Mouse (Mus musculus) CH12.LX (cell line): ENCODE data around the gene Plxnb2. TPM values are rescaled to one million over a fixed set of nuclear protein-coding genes. Genes with fewer than 3 reads are reported as not detected.

ENCODE experiments used
- DNase-seq: peaks from one replicate; pipeline ENCODE4 v3.0.0-alpha.2; 2013; ENCODE audit errors: extremely low read depth
- H3K27ac ChIP-seq: 2 replicates; pipeline ENCODE4 v1.5.1; 2012; ENCODE audit warnings: low read depth, mild to moderate bottlenecking, control low read depth, moderate library complexity; ENCODE audit not compliant: insufficient read depth
- H3K27me3 ChIP-seq: replicated peaks from 2 replicates; pipeline ENCODE3; 2012; ENCODE audit warnings: inconsistent platforms
- H3K36me3 ChIP-seq, 2 experiments: replicated peaks in 1 of 2; 2 replicates each; pipeline versions ENCODE3 to v1.6.1; 2012; ENCODE audit warnings: inconsistent platforms in 1 of 2, low read length in 1 of 2, mild to moderate bottlenecking in 1 of 2, mixed read lengths in 1 of 2, moderate library complexity in 1 of 2; ENCODE audit not compliant: control insufficient read depth in 1 of 2, insufficient read depth in 1 of 2
- H3K4me1 ChIP-seq, 2 experiments: 2 replicates each; pipeline ENCODE4 v1.6.1; 2012; ENCODE audit warnings: inconsistent platforms in 1 of 2, moderate library complexity in 1 of 2; ENCODE audit not compliant: insufficient read depth in 2 of 2, control insufficient read depth in 1 of 2
- H3K4me2 ChIP-seq: 2 replicates; pipeline ENCODE4 v1.6.1; 2012; ENCODE audit warnings: low read depth, mild to moderate bottlenecking, control low read depth; ENCODE audit not compliant: poor library complexity, insufficient read depth, severe bottlenecking
- H3K4me3 ChIP-seq, 3 experiments: fragments of 150-350 bp in 1 of 3; sonication (generic) in 1 of 3; replicated peaks in 1 of 3; 2 replicates each; pipeline versions ENCODE3 to v1.5.1; 2011 to 2012; ENCODE audit warnings: low read depth in 2 of 3, low read length in 2 of 3, mild to moderate bottlenecking in 2 of 3, moderate library complexity in 2 of 3, control low read depth in 1 of 3, improper control_type of control experiment in 1 of 3, inconsistent platforms in 1 of 3, mixed read lengths in 1 of 3; ENCODE audit not compliant: poor library complexity in 1 of 3
- H3K79me2 ChIP-seq: replicated peaks from 2 replicates; pipeline ENCODE4 v1.6.1; 2012; ENCODE audit warnings: mild to moderate bottlenecking, moderate library complexity; ENCODE audit not compliant: control insufficient read depth, poor library complexity, insufficient read depth, severe bottlenecking; ENCODE audit errors: extremely low read depth
- H3K9ac ChIP-seq: 2 replicates; pipeline ENCODE4 v1.6.1; 2012; ENCODE audit warnings: low read depth, mild to moderate bottlenecking, control low read depth, moderate library complexity; ENCODE audit not compliant: insufficient read depth
- H3K9me3 ChIP-seq: replicated peaks from 2 replicates; pipeline ENCODE3; 2012; ENCODE audit warnings: low read length, inconsistent platforms, mixed read lengths
- BHLHE40 ChIP-seq: IDR thresholded peaks from 2 replicates; pipeline ENCODE4 v1.6.1; 2011; ENCODE audit warnings: mild to moderate bottlenecking, low read depth, low read length, improper control_type of control experiment
- CTCF ChIP-seq, 2 experiments: IDR thresholded peaks in 1 of 2; conservative IDR thresholded peaks in 1 of 2; 2 replicates each; pipeline ENCODE4 v1.5.1; 2011 to 2012; ENCODE audit warnings: low read depth in 2 of 2, low read length in 2 of 2, improper control_type of control experiment in 1 of 2, inconsistent platforms in 1 of 2, mild to moderate bottlenecking in 1 of 2, moderate library complexity in 1 of 2
- ELF1 ChIP-seq: IDR thresholded peaks from 2 replicates; pipeline ENCODE4 v1.6.1; 2014; ENCODE audit warnings: low read depth, mild to moderate bottlenecking, inconsistent platforms, low read length, improper control_type of control experiment
- EP300 ChIP-seq: IDR thresholded peaks from 2 replicates; pipeline ENCODE4 v1.6.1; 2011; ENCODE audit warnings: low read length, improper control_type of control experiment
- ETS1 ChIP-seq: conservative IDR thresholded peaks from 2 replicates; pipeline ENCODE4 v1.6.1; 2012; ENCODE audit warnings: low read depth, mild to moderate bottlenecking, inconsistent platforms, low read length, improper control_type of control experiment, moderate library complexity
- GABPA ChIP-seq: IDR thresholded peaks from 2 replicates; pipeline ENCODE4 v1.6.1; 2012; ENCODE audit warnings: low read depth, low read length, improper control_type of control experiment, inconsistent platforms; ENCODE audit not compliant: insufficient replicate concordance
- HCFC1 ChIP-seq: IDR thresholded peaks from 2 replicates; pipeline ENCODE4 v1.6.1; 2012; ENCODE audit warnings: low read depth, mild to moderate bottlenecking, inconsistent platforms, low read length, improper control_type of control experiment
- IRF4 ChIP-seq: IDR thresholded peaks from 2 replicates; pipeline ENCODE4 v1.6.1; 2014; ENCODE audit warnings: low read depth, mild to moderate bottlenecking, inconsistent platforms, low read length, improper control_type of control experiment
- MEF2A ChIP-seq: IDR thresholded peaks from 2 replicates; pipeline ENCODE4 v1.6.1; 2014; ENCODE audit warnings: low read depth, mild to moderate bottlenecking, inconsistent platforms, low read length, improper control_type of control experiment, borderline replicate concordance
- MXI1 ChIP-seq: IDR thresholded peaks from 2 replicates; pipeline ENCODE4 v1.6.1; 2011; ENCODE audit warnings: mild to moderate bottlenecking, low read depth, low read length, improper control_type of control experiment
- PAX5 ChIP-seq: IDR thresholded peaks from 2 replicates; pipeline ENCODE4 v1.6.1; 2012; ENCODE audit warnings: low read length, inconsistent platforms, mixed read lengths
- POLR2AphosphoS2 ChIP-seq: IDR thresholded peaks from 2 replicates; pipeline ENCODE4 v1.6.1; 2011; ENCODE audit warnings: low read depth, low read length, improper control_type of control experiment
- RAD21 ChIP-seq: IDR thresholded peaks from 2 replicates; pipeline ENCODE4 v1.6.1; 2011; ENCODE audit warnings: low read depth, mild to moderate bottlenecking, low read length, improper control_type of control experiment, moderate library complexity
- RCOR1 ChIP-seq: conservative IDR thresholded peaks from 2 replicates; pipeline ENCODE4 v1.6.1; 2012; ENCODE audit warnings: low read depth, mild to moderate bottlenecking, inconsistent platforms, low read length, improper control_type of control experiment
- TBP ChIP-seq: conservative IDR thresholded peaks from 2 replicates; pipeline ENCODE4 v1.6.1; 2011; ENCODE audit warnings: low read depth, low read length, improper control_type of control experiment
- UBTF ChIP-seq: IDR thresholded peaks from 2 replicates; pipeline ENCODE4 v1.6.1; 2012; ENCODE audit warnings: low read depth, mild to moderate bottlenecking, inconsistent platforms, low read length, improper control_type of control experiment, moderate library complexity
- USF2 ChIP-seq: conservative IDR thresholded peaks from 2 replicates; pipeline ENCODE4 v1.6.1; 2011; ENCODE audit warnings: low read depth, low read length, improper control_type of control experiment
- ZKSCAN1 ChIP-seq: IDR thresholded peaks from 2 replicates; pipeline ENCODE4 v1.6.1; 2012; ENCODE audit warnings: low read depth, inconsistent platforms, low read length, improper control_type of control experiment, borderline replicate concordance
- dilution Hi-C: fragments of 300-500 bp; cut with MboI; formaldehyde crosslinking; loops from 2 replicates; pipeline ENCODE4 v1.14.3; 2020; ENCODE audit warnings: low sequenced_read_pairs; ENCODE audit not compliant: extremely low pct_unique_long_range_greater_than_20kb, extremely low pct_ligation_motif_present
- in situ Hi-C: fragments of 300-500 bp; cut with MboI; formaldehyde crosslinking; loops from 3 replicates; pipeline ENCODE4 v1.14.3; 2019; ENCODE audit warnings: low sequenced_read_pairs, low pct_ligation_motif_present, low pct_unique_long_range_greater_than_20kb, mixed read lengths
- polyA plus RNA-seq: library from polyadenylated mRNA; unstranded; fragments of >175 nt; gene quantifications from 2 replicates; pipeline ENCODE4 v1.2.1, GENCODE M21; 2012; ENCODE audit warnings: low read depth; ENCODE audit not compliant: insufficient read length
- total RNA-seq, 2 experiments: library from RNA; depleted of rRNA; stranded (reverse); fragments of 300-350 nt in 1 of 2; fragments of >200 nt in 1 of 2; gene quantifications; 2 replicates each; pipeline ENCODE4 v1.2.3; 2012 to 2014

The Plxnb2 gene
- total and polyA plus RNA-seq, 3 experiments, result 2.9 to 51.5 (median 4.5) TPM

DNA sequence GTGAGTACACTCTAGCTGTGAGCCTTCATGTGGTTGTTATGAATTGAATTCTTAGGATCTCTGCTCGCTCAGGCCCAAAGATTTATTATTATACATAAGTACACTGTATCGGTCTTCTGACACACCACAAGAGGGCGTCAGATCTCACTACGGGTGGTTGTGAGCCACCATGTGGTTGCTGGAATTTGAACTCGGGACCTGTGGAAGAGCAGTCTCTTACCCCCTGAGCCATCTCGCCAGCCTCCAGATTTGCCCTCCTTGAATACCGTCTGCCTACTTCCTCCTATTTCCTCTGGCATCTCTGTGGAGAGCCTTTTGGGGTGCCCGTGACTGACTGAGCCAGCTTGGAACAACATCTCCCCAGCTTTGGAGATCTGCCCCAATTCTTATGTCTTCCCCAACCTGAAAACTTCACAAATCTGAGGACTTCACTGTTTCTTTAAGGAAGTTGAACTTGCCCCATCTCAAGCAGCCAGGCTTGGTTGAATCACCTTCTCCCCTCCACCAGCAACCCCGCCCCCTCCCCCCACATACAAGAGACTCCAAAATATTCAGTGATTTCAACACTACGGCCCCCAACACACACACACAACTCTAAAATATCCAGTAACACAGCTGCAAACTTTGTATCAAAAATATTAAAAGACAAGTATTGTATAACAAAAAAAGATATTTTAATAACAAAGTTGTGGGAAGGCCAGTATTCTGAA is 1.1 kb upstream of the Plxnb2 start:
- H3K9me3 ChIP-seq, result peaks cover 8% of the 10 kb centered on the region
- no peak overlapping the region for H3K9ac ChIP-seq
- peak in 1 of 2 experiments; percentile 11; a peak in 1 of 4 replicates for TF ChIP-seq CTCF (conservative IDR thresholded peaks at IDR 0.05 in 1 of 2, IDR thresholded peaks at IDR 0.05 in 1 of 2; ENCODE audit: low read depth in 2 of 2, low read length in 2 of 2)
- no peak for TF ChIP-seq ETS1
- no peak overlapping the region for H3K27ac ChIP-seq
- in situ Hi-C loops (no loop called here), dilution Hi-C loops (no loop called here)
- no peak overlapping the region for H3K4me2 ChIP-seq
- no peak for DNase-seq
- H3K27me3 ChIP-seq, result no peaks in the 10 kb centered on the region
- peaks cover 22 to 40% of the 10 kb centered on the region in 2 experiments for H3K4me1 ChIP-seq
- 0 out of 2 replicates have a peak, but pooled peaks cover 3% of the 10 kb centered on the region for H3K79me2 ChIP-seq
- peaks cover 12 to 52% of the 10 kb centered on the region in 2 experiments for H3K36me3 ChIP-seq
- no peak overlapping the region for H3K4me3 ChIP-seq

DNA sequence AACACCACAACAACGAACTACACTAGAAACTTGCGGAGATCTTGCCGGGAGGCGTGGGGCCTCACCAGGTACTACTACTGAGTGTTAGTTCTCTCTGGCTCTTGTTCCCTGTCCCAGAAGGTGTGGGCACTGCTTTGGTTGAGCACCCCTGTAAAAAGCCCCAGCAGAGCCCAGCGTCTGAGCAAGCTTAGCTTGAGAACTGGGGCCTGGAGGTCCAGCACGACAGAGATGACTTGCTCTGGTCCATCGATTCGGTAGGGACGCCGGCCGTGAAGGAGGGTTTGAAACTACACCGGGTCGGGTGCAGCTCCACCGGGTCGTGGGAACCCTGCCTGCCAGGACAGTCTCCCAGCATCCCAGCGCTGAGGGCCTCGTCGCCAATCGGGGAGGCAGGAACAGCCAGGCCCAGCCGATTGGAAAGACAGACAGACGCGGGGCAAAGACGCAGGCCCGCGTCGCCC is 477 bp downstream of the Plxnb2 start:
- in situ Hi-C loops (no loop called here), dilution Hi-C loops (no loop called here)
- H3K27me3 ChIP-seq, result no peaks in the 10 kb centered on the region
- H3K4me3 ChIP-seq, result peak overlapping the region; percentile 15 to 77 (median 45)
- peaks cover 6 to 35% of the 10 kb centered on the region in 2 experiments for H3K36me3 ChIP-seq
- H3K9ac ChIP-seq, result peak overlapping the region; percentile 35
- H3K27ac ChIP-seq, result no peak overlapping the region
- H3K4me2 ChIP-seq, result peak overlapping the region; percentile 92
- DNase-seq, result no peak
- H3K79me2 ChIP-seq, result 0 out of 2 replicates have a peak, but pooled peaks cover 3% of the 10 kb centered on the region
- no peak for TF ChIP-seq BHLHE40
- no peak for TF ChIP-seq MEF2A
- no peak for TF ChIP-seq HCFC1
- no peak for TF ChIP-seq RAD21
- TF ChIP-seq EP300, result no peak
- TF ChIP-seq POLR2AphosphoS2, result no peak
- no peak for TF ChIP-seq MXI1
- TF ChIP-seq UBTF, result no peak
- no peak for TF ChIP-seq TBP
- no peak for TF ChIP-seq USF2
- peaks cover 22 to 49% of the 10 kb centered on the region in 2 experiments for H3K4me1 ChIP-seq
- peaks cover 8% of the 10 kb centered on the region for H3K9me3 ChIP-seq

DNA sequence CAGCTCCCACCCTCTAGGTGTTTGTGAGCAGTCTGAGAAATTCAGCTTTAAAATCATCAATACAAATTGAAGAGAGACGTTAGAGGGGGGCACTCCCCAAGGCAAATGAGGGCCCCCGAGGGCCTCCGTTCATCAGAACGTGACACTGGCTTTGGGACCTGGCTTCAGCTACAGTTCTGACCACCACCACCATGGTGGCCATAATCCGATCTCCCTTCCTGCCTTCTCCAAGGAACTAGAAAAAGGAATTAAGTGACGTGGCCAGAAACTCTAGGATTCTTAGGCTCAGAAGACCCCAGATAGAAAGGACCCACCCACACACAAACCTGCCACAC is 991 bp downstream of the Plxnb2 start:
- H3K79me2 ChIP-seq, result 0 out of 2 replicates have a peak, but pooled peaks cover 3% of the 10 kb centered on the region
- in situ Hi-C loops, result no loop called here
- TF ChIP-seq IRF4, result no peak
- TF ChIP-seq BHLHE40, result peak; percentile 60
- no peak for TF ChIP-seq RCOR1
- no peak for TF ChIP-seq ELF1
- no peak for TF ChIP-seq TBP
- TF ChIP-seq PAX5, result no peak
- TF ChIP-seq USF2, result no peak
- TF ChIP-seq ZKSCAN1, result no peak
- no peak for TF ChIP-seq GABPA
- peaks cover 22 to 49% of the 10 kb centered on the region in 2 experiments for H3K4me1 ChIP-seq
- H3K36me3 ChIP-seq, result peaks cover 2 to 30% of the 10 kb centered on the region in 2 experiments
- dilution Hi-C loops, result no loop called here
- H3K27ac ChIP-seq, result no peak overlapping the region; the same call in 1 of the 2 replicates
- H3K4me2 ChIP-seq, result peak overlapping the region; percentile 92
- peak overlapping the region in 2 of 3 experiments; percentile 45 to 77 for H3K4me3 ChIP-seq
- H3K9ac ChIP-seq, result peak overlapping the region; percentile 35
- no peak for DNase-seq
- no peaks in the 10 kb centered on the region for H3K27me3 ChIP-seq
- peaks cover 8% of the 10 kb centered on the region for H3K9me3 ChIP-seq
